9 mouse cellular contexts compared by ENCODE assay signal in the genomic region with DNA sequence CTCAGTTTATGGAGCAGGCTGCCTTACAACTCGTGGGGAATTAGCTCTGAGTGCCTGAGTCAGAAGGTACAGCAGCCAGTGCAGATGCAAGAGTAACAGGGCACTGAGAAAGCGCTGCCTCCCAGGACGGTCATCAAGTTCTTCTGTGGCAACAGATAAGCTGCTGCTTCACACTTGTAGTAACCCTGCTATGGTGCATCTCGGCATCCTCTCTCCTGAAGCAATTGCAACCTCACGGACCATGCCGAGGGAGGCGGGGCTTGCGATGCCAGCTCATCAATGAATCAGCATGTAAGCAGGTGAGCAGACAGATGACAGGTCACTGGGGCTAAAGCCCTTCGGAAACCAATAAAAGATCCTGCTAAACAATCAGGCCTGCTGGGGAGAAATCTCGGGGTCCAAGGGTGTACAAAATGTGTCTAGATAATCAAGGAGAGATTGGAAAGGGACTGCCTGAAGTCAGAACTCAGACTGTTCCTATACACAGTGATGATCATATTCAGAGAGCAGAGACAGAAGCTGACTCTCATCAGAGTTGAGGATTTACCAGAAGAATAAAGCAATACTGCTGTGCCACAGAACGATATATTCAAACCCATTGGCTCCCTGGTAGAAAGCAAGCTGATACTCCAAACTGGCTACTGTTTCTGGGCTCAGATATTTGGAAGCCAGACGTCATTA.
A peak's percentile ranks its signal among the peaks of the same experiment; 100 is the strongest.
DNase-seq lines count a peak whose midpoint lies in the region; ATAC-seq and TF ChIP-seq lines count a peak whose summit lies in the region.
"Had no signal": no experiment of that assay in that cellular context is flagged by ENCODE, and none has a peak within 500 bp of the region (broad histone marks: within the 10 kb centered on the region; RNA-seq: fewer than 3 reads in every experiment).

No protein-coding gene starts in this region.

- WGBS in heart, postnatal 0 days: 24% methylated on average over 12 of the region's 12 CpGs
- WGBS in forebrain, embryonic 13.5 days: 13% methylated on average over 12 of the region's 12 CpGs
- 22% methylated on average over 12 of the region's 12 CpGs for WGBS in limb, embryonic 12.5 days
- WGBS in stomach, embryonic 16.5 days: 19% methylated on average over 12 of the region's 12 CpGs
- 22% methylated on average over 12 of the region's 12 CpGs for whole genome bisulfite sequencing in lung, adult 2 months

- H3K9me3 ChIP-seq in heart, postnatal 0 days (replicated peaks; ENCODE audit: control insufficient read depth, low read length): no peaks in the 10 kb centered on the region
- H3K9me3 ChIP-seq in forebrain, embryonic 13.5 days (replicated peaks): no peaks in the 10 kb centered on the region
- H3K9me3 ChIP-seq in limb, embryonic 12.5 days: no peaks in the 10 kb centered on the region
- H3K9me3 ChIP-seq in stomach, embryonic 16.5 days (replicated peaks; ENCODE audit: control insufficient read depth, low read length): no peaks in the 10 kb centered on the region

- ATAC-seq in heart, postnatal 0 days (ENCODE audit: insufficient read depth, low read depth): no peak
- peak; percentile 49 for ATAC-seq in forebrain, embryonic 13.5 days
- ATAC-seq in limb, embryonic 12.5 days (ENCODE audit: insufficient number of reproducible peaks, insufficient read depth, low FRiP score, low TSS enrichment, low read depth): no peak
- no peak for ATAC-seq in stomach, embryonic 16.5 days (ENCODE audit: insufficient read depth, low FRiP score)
- ATAC-seq: Patski had no signal

- DNase-seq in heart, postnatal 0 days (ENCODE audit: low spot score): no peak
- no peak for DNase-seq in heart, postnatal 14 days
- peak; percentile 22 to 24 for DNase-seq in cerebellum, postnatal 14 days
- no peak for DNase-seq in thymus, adult 18-20 months
- DNase-seq in lung, adult 2 months: no peak

- H3K36me3 ChIP-seq in heart, postnatal 0 days (replicated peaks; ENCODE audit: control insufficient read depth, insufficient read depth, low read length): no peaks in the 10 kb centered on the region
- no peaks in the 10 kb centered on the region for H3K36me3 ChIP-seq in forebrain, embryonic 13.5 days (ENCODE audit: poor library complexity, severe bottlenecking)
- no peaks in the 10 kb centered on the region for H3K36me3 ChIP-seq in limb, embryonic 12.5 days
- no peaks in the 10 kb centered on the region for H3K36me3 ChIP-seq in stomach, embryonic 16.5 days (ENCODE audit: control insufficient read depth, insufficient read depth, low read length)

- intact Hi-C loops in heart, postnatal 14 days (cut with DNase I): no loop called here

- H3K4me3 ChIP-seq in heart, postnatal 0 days (ENCODE audit: low read depth, low read length): no peak overlapping the region
- H3K4me3 ChIP-seq in forebrain, embryonic 13.5 days: peak overlapping the region; percentile 33
- peak overlapping the region; percentile 33 for H3K4me3 ChIP-seq in limb, embryonic 12.5 days (replicated peaks)
- peak overlapping the region; percentile 19; the same call in 1 of the 2 replicates for H3K4me3 ChIP-seq in stomach, embryonic 16.5 days (replicated peaks; ENCODE audit: low read length)
- no peak overlapping the region for H3K4me3 ChIP-seq in lung, adult 2 months (replicated peaks; ENCODE audit: extremely low read depth, low read depth, low read length)

- H3K27me3 ChIP-seq in heart, postnatal 0 days (ENCODE audit: control insufficient read depth, insufficient read depth, low read length): no peaks in the 10 kb centered on the region
- no peaks in the 10 kb centered on the region for H3K27me3 ChIP-seq in forebrain, embryonic 13.5 days
- H3K27me3 ChIP-seq in limb, embryonic 12.5 days: no peaks in the 10 kb centered on the region
- no peaks in the 10 kb centered on the region for H3K27me3 ChIP-seq in stomach, embryonic 16.5 days (ENCODE audit: control insufficient read depth, insufficient read depth, low read length)

- no peak for TF ChIP-seq POLR2A in lung, adult 2 months (IDR thresholded peaks at IDR 0.05; ENCODE audit: borderline replicate concordance, extremely low read depth, low read depth, low read length)

- no peak overlapping the region for H3K27ac ChIP-seq in heart, postnatal 0 days (ENCODE audit: low read depth)
- no peak overlapping the region for H3K27ac ChIP-seq in forebrain, embryonic 13.5 days
- H3K27ac ChIP-seq in limb, embryonic 12.5 days: no peak overlapping the region
- H3K27ac ChIP-seq in stomach, embryonic 16.5 days (ENCODE audit: low read length): no peak overlapping the region

- H3K4me2 ChIP-seq in heart, postnatal 0 days (ENCODE audit: low read depth, low read length): peak overlapping the region; percentile 11; the same call in 1 of the 2 replicates
- peak overlapping the region; percentile 62 for H3K4me2 ChIP-seq in forebrain, embryonic 13.5 days
- H3K4me2 ChIP-seq in limb, embryonic 12.5 days: peak overlapping the region; percentile 61
- H3K4me2 ChIP-seq in stomach, embryonic 16.5 days (ENCODE audit: low read depth, low read length): peak overlapping the region; percentile 41

- H3K4me1 ChIP-seq in heart, postnatal 0 days (ENCODE audit: control insufficient read depth, insufficient read depth): no peaks in the 10 kb centered on the region
- H3K4me1 ChIP-seq in forebrain, embryonic 13.5 days: peaks cover 21% of the 10 kb centered on the region
- H3K4me1 ChIP-seq in limb, embryonic 12.5 days (replicated peaks): peaks cover 16% of the 10 kb centered on the region
- H3K4me1 ChIP-seq in stomach, embryonic 16.5 days (ENCODE audit: control insufficient read depth, insufficient read depth, low read length): 0 out of 2 replicates have a peak, but pooled peaks cover 5% of the 10 kb centered on the region
- H3K4me1 ChIP-seq in lung, adult 2 months (ENCODE audit: control insufficient read depth, insufficient read depth, low read length): no peaks in the 10 kb centered on the region

- no peak for TF ChIP-seq CTCF in heart, postnatal 0 days (IDR thresholded peaks at IDR 0.05; ENCODE audit: low read depth)
- no peak for TF ChIP-seq CTCF in lung, adult 2 months (IDR thresholded peaks at IDR 0.05; ENCODE audit: insufficient read depth, low read length)

- H3K9ac ChIP-seq in heart, postnatal 0 days (replicated peaks; ENCODE audit: low read depth, low read length): no peak overlapping the region
- H3K9ac ChIP-seq in forebrain, embryonic 13.5 days: peak overlapping the region; percentile 48
- H3K9ac ChIP-seq in limb, embryonic 12.5 days (replicated peaks): no peak overlapping the region
- H3K9ac ChIP-seq in stomach, embryonic 16.5 days (ENCODE audit: low read length): no peak overlapping the region; the same call in 1 of the 2 replicates

- TF ChIP-seq EP300 in heart, postnatal 0 days (IDR thresholded peaks at IDR 0.05; ENCODE audit: low read depth): no peak

Comparison
In these comparisons a context has a peak if more than half of its experiments do, and no peak if none do; other contexts are left out.
1. DNase-seq: peak in cerebellum, postnatal 14 days (2 of 2); none in heart, postnatal 0 days (single experiment), heart, postnatal 14 days (0 of 2), thymus, adult 18-20 months (0 of 2) and lung, adult 2 months (single experiment).
2. H3K4me2 ChIP-seq: peak in every context shown above with its lines; median percentile 62 in forebrain, embryonic 13.5 days; 61 in limb, embryonic 12.5 days; 41 in stomach, embryonic 16.5 days; 11 in heart, postnatal 0 days.
3. H3K4me3 ChIP-seq: peak in forebrain, embryonic 13.5 days (single experiment), limb, embryonic 12.5 days (single experiment) and stomach, embryonic 16.5 days (single experiment); none in heart, postnatal 0 days (single experiment) and lung, adult 2 months (single experiment).